Mouse (Mus musculus): ENCODE measurements at regions not wholly inside any gene's neighbourhood (a gene's known extent, or its start where the extent isn't known, plus 50 kb on each side); places are given as distances from the start of the nearest gene placed in this dataset.

DNA sequence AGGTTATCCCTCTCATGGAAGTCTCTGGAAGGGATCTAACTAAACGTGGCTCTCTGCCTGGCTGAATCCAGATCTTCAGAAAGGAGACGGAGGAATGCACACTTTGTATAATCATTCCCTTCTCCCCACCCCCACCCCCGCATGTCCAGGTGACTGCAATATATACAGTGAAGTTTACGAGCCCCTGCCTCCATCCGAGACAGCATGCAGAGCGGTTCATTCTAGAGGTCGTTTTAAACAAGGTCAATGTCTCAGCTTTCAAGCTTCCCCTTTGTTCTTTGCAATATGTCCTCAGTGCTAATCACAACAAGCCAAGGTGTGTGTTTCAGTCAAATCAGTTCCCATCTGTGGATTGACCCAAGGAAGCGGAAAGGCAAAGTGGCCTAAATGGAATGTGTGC lies 457.5 kb upstream of the Gm765 start:
- no peak for TF ChIP-seq CTCF (IDR thresholded peaks at IDR 0.05; ENCODE audit: low read depth, low read length)
- no peak for TF ChIP-seq POLR2A (IDR thresholded peaks at IDR 0.05; ENCODE audit: extremely low read depth, insufficient read depth, low read length)
